Mouse (Mus musculus): ENCODE results near the gene Tpst1. TPM values are rescaled to one million over a fixed set of nuclear protein-coding genes. Genes with fewer than 3 reads are reported as not detected.

Tpst1 gene
- polyA plus RNA-seq, 1 experiment from 2014 or later, result 28.7 TPM

DNA sequence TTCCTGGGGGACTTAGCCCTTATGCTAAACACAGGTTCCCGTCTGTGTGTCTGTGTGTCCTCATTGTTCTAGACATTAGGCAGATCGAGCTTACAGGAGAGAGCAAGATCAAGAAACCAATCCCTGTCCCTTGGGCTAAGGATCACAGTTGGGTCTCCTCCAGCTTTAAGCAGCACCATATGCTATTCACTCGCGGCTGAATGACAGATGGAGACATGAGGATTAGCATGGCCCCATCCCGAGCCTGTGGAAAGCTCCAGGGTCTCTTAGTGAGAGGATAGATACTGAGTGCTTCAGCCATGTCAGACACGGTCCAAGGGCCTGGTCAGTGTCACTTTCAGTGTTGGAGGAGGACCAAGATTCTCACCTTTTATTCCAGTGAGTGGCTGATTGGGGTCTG, 22.7 kb upstream of the Tpst1 start:
- WGBS, result 59% methylated on average over 6 of the region's 6 CpGs
- peaks cover 60% of the 10 kb centered on the region for H3K36me3 ChIP-seq (ENCODE audit: control insufficient read depth, insufficient read depth)

DNA sequence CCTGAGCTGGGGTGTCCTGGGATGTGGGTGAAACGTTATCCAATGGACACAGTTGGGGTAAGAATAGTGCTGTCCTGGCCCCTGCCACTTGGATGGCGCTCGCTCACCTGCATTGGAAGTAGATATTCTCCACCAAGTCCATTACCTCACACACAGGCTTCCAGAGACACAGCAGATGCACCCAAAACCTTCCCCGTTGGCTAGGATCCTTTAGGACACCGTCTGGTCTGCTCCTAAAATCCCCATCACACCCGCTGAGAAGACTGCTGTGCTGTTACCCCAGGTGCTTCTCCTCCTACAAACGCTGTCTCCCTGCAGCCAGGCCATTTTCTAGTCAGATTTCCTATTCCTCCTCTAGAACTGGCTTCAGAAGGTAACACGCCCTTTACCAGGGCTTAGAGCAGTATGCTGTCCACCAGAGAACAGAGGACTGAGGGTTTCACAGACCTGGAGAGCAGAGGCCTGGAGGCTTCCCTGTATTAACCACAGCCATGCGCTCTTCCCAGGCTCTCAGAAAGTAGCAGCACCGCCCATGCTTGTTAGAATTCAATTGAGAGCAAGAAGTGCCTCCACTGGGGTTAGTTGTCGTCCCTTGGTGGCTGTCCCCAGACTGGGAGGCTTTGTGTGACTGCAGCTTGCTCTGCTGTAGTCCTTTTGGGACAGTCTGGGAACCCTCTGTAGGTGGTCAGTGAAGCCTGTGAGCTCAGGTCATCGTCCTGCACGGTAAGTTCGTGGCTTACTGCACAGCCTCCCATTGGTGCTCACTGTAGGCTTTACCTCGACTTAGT, 21.9 kb upstream of the Tpst1 start:
- H3K4me3 ChIP-seq (ENCODE audit: low read depth, low read length), result no peak overlapping the region
- no peak for TF ChIP-seq CTCF (IDR thresholded peaks at IDR 0.05; ENCODE audit: low read depth)
- H3K27me3 ChIP-seq (replicated peaks; ENCODE audit: control insufficient read depth, insufficient read depth, low read length), result no peaks in the 10 kb centered on the region
- no peak overlapping the region for H3K27ac ChIP-seq (ENCODE audit: low read depth, low read length)
- H3K4me2 ChIP-seq (replicated peaks; ENCODE audit: low read depth), result no peak overlapping the region
- ATAC-seq, result no peak
- WGBS, result 91% methylated on average over 15 of the region's 15 CpGs
- no peaks in the 10 kb centered on the region for H3K4me1 ChIP-seq (replicated peaks; ENCODE audit: control insufficient read depth, insufficient read depth, low read length)
- peaks cover 53% of the 10 kb centered on the region for H3K36me3 ChIP-seq (ENCODE audit: control insufficient read depth, insufficient read depth)
- H3K9me3 ChIP-seq (ENCODE audit: control insufficient read depth), result no peaks in the 10 kb centered on the region
- no peak overlapping the region for H3K9ac ChIP-seq (ENCODE audit: low read depth, low read length)

More for the DNA sequence above, 22.7 kb upstream of the Tpst1 start:
- Histone ChIP-seq H3K27ac (ENCODE audit: low read depth, low read length) (no peak overlapping the region), H3K4me3 (ENCODE audit: low read depth, low read length) (no peak overlapping the region), H3K27me3 (replicated peaks; ENCODE audit: control insufficient read depth, insufficient read depth, low read length) (no peaks in the 10 kb centered on the region), H3K9ac (ENCODE audit: low read depth, low read length) (no peak overlapping the region), H3K4me2 (replicated peaks; ENCODE audit: low read depth) (no peak overlapping the region), H3K9me3 (ENCODE audit: control insufficient read depth) (no peaks in the 10 kb centered on the region), H3K4me1 (replicated peaks; ENCODE audit: control insufficient read depth, insufficient read depth, low read length) (no peaks in the 10 kb centered on the region)
- ATAC-seq, result no peak
- no peak for TF ChIP-seq CTCF (IDR thresholded peaks at IDR 0.05; ENCODE audit: low read depth)

DNA sequence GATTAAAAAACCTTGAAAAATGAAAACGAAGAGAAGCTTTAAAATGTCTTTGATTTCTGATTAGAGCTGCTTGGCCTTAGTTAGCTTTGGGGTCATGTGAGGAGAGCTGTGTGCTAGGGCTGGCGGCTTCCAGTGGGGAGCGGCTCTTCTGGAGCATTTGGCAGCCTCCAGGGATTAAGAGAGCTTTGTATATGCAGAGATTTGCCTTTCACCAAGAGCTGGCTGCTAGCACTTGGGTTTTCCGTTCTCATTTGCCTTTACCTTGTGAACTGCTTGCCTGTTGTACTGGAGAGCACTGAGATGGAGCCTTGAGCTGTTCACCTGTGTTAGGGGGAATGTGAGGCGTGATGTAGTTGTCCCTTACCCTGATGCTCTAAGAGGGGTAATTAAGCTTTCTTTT, 20.6 kb upstream of the Tpst1 start:
- Histone ChIP-seq H3K36me3 (ENCODE audit: control insufficient read depth, insufficient read depth) (peaks cover 42% of the 10 kb centered on the region), H3K27me3 (replicated peaks; ENCODE audit: control insufficient read depth, insufficient read depth, low read length) (no peaks in the 10 kb centered on the region), H3K9me3 (ENCODE audit: control insufficient read depth) (no peaks in the 10 kb centered on the region), H3K4me2 (replicated peaks; ENCODE audit: low read depth) (no peak overlapping the region), H3K27ac (ENCODE audit: low read depth, low read length) (no peak overlapping the region), H3K4me1 (replicated peaks; ENCODE audit: control insufficient read depth, insufficient read depth, low read length) (no peaks in the 10 kb centered on the region), H3K9ac (ENCODE audit: low read depth, low read length) (no peak overlapping the region), H3K4me3 (ENCODE audit: low read depth, low read length) (no peak overlapping the region)
- TF ChIP-seq CTCF (IDR thresholded peaks at IDR 0.05; ENCODE audit: low read depth), result no peak
- WGBS, result 81% methylated on average over 5 of the region's 5 CpGs
- ATAC-seq, result no peak

DNA sequence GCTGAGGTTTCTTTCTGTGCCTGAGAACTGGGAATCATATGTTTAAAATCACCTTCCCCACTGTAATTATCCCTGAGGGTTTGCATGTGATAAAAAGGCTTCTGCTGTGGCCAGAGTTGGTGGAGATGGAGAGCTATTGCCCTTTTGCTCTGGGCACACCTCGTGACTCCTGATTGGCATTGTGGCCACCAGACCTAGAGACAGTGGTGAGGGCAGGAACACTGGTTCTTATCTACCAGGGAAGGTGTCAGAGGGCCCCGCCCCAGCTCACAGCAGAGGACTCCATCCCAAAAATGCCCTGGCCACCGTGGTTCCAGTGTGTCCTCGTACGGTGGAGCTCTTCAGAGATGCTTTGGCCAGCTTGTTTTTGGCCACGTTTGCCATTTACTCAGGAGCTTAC, 20.2 kb upstream of the Tpst1 start:
- peaks cover 42% of the 10 kb centered on the region for H3K36me3 ChIP-seq (ENCODE audit: control insufficient read depth, insufficient read depth)
- H3K4me1 ChIP-seq (replicated peaks; ENCODE audit: control insufficient read depth, insufficient read depth, low read length), result no peaks in the 10 kb centered on the region
- no peaks in the 10 kb centered on the region for H3K27me3 ChIP-seq (replicated peaks; ENCODE audit: control insufficient read depth, insufficient read depth, low read length)
- 89% methylated on average over 6 of the region's 6 CpGs for WGBS
- no peak overlapping the region for H3K4me3 ChIP-seq (ENCODE audit: low read depth, low read length)
- no peak for TF ChIP-seq CTCF (IDR thresholded peaks at IDR 0.05; ENCODE audit: low read depth)
- 0 out of 2 replicates have a peak overlapping the region, but pooled peaks have one; percentile 7 for H3K9ac ChIP-seq (ENCODE audit: low read depth, low read length)
- ATAC-seq, result no peak
- H3K4me2 ChIP-seq (replicated peaks; ENCODE audit: low read depth), result no peak overlapping the region
- H3K9me3 ChIP-seq (ENCODE audit: control insufficient read depth), result no peaks in the 10 kb centered on the region
- H3K27ac ChIP-seq (ENCODE audit: low read depth, low read length), result no peak overlapping the region

DNA sequence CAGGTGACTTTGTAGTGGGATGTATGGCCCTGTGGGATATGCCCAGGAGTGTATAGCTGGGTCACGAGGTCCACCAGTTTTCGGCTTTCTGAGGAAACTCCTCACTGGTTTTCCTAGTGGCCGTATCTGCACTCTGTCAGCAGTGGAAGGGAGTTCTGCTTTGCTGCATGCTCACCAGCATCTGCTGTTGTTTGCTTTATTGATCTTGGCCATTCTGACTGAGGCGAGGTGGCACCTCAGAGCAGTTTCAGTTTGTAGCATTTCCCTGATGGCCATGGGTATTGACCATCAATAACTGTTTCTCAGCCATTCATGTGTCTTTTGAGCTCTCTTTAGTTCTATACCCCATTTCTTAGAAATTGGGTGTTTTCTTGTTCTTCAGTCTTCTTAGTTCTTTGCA, 17.4 kb upstream of the Tpst1 start:
- WGBS, result 79% methylated on average over 4 of the region's 4 CpGs
- no peak overlapping the region for H3K4me3 ChIP-seq (ENCODE audit: low read depth, low read length)
- peaks cover 39% of the 10 kb centered on the region for H3K36me3 ChIP-seq (ENCODE audit: control insufficient read depth, insufficient read depth)
- no peaks in the 10 kb centered on the region for H3K4me1 ChIP-seq (replicated peaks; ENCODE audit: control insufficient read depth, insufficient read depth, low read length)
- H3K4me2 ChIP-seq (replicated peaks; ENCODE audit: low read depth), result no peak overlapping the region
- TF ChIP-seq CTCF (IDR thresholded peaks at IDR 0.05; ENCODE audit: low read depth), result no peak
- no peak overlapping the region for H3K9ac ChIP-seq (ENCODE audit: low read depth, low read length)
- H3K27me3 ChIP-seq (replicated peaks; ENCODE audit: control insufficient read depth, insufficient read depth, low read length), result no peaks in the 10 kb centered on the region
- H3K9me3 ChIP-seq (ENCODE audit: control insufficient read depth), result no peaks in the 10 kb centered on the region
- no peak for ATAC-seq
- H3K27ac ChIP-seq (ENCODE audit: low read depth, low read length), result no peak overlapping the region

DNA sequence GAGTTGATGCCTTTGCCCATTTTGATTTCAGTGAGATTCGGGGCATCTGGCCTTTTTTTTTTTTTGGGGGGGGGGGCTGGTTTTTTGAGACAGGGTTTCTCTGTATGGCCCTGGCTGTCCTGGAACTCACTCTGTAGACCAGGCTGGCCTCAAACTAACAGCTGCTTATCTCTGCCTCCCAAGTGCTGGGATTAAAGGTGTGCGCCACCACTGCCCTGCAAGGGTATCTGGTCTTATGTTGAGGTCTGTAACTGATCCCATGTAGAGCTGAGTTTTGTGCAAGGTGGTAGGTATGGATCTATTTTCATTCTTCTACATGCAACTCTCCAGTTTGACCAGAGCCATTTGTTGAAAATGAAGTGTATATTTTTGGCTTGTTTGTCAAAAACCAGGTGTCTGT, 16.8 kb upstream of the Tpst1 start:
- ATAC-seq, result no peak

More for the DNA sequence above, 16.8 kb upstream of the Tpst1 start:
- TF ChIP-seq CTCF (IDR thresholded peaks at IDR 0.05; ENCODE audit: low read depth), result no peak
- Histone ChIP-seq H3K36me3 (ENCODE audit: control insufficient read depth, insufficient read depth) (peaks cover 35% of the 10 kb centered on the region; the same call in 1 of the 2 replicates), H3K4me2 (replicated peaks; ENCODE audit: low read depth) (no peak overlapping the region), H3K27me3 (replicated peaks; ENCODE audit: control insufficient read depth, insufficient read depth, low read length) (no peaks in the 10 kb centered on the region), H3K4me3 (ENCODE audit: low read depth, low read length) (no peak overlapping the region), H3K9ac (ENCODE audit: low read depth, low read length) (no peak overlapping the region), H3K9me3 (ENCODE audit: control insufficient read depth) (no peaks in the 10 kb centered on the region), H3K4me1 (replicated peaks; ENCODE audit: control insufficient read depth, insufficient read depth, low read length) (no peaks in the 10 kb centered on the region), H3K27ac (ENCODE audit: low read depth, low read length) (no peak overlapping the region)
- 94% methylated on average over 2 of the region's 2 CpGs for WGBS

Data from intestine, postnatal 0 days (tissue).